Mouse (Mus musculus) cerebellum, postnatal 14 days (tissue): ENCODE results near the gene Emp3.
"Not testable (repeated sequence)": the region's sequence is repeated elsewhere in the genome, so short reads cannot be mapped to it uniquely, and the experiment has no call there.

Experiments used
- DNase-seq, 2 experiments: peaks; one replicate each; pipeline ENCODE4 v3.0.0; 2021; ENCODE audit warnings: mixed read lengths in 2 of 2

Emp3 gene

GRCm38 (mm10) chr7:45921242-45921621 lies at the start of gene Emp3:
Gene Emp3 (minus strand): TSS chr7:45921404.
- DNase-seq = no peak

GRCm38 (mm10) chr7:45956611-45957010 lies 35.4 kb upstream of the Emp3 start:
- no peak for DNase-seq

GRCm38 (mm10) chr7:45949061-45949460 lies 27.9 kb upstream of the Emp3 start:
- no peak for DNase-seq

- peak in 1 of 2 experiments; percentile 34 for DNase-seq
Observed at GRCm38 (mm10) chr7:45943280-45943679, 22.1 kb upstream of the Emp3 start.

GRCm38 (mm10) chr7:45941986-45942385 lies 20.8 kb upstream of the Emp3 start:
- DNase-seq = no peak

- DNase-seq = no peak
Observed at GRCm38 (mm10) chr7:45939836-45940235, 18.6 kb upstream of the Emp3 start.

GRCm38 (mm10) chr7:45935114-45935513 lies 13.9 kb upstream of the Emp3 start:
- DNase-seq = peak; percentile 78 to 85

- DNase-seq = not testable (repeated sequence)
Observed at GRCm38 (mm10) chr7:45933766-45934165, 12.6 kb upstream of the Emp3 start.

- no peak for DNase-seq
Observed at GRCm38 (mm10) chr7:45929688-45930087, 8.5 kb upstream of the Emp3 start.

GRCm38 (mm10) chr7:45928626-45929295 lies 7.6 kb upstream of the Emp3 start:
- DNase-seq = peak; percentile 28 to 43

GRCm38 (mm10) chr7:45924429-45924816 lies 3.2 kb upstream of the Emp3 start:
- peak in 1 of 2 experiments; percentile 23 for DNase-seq

- peak; percentile 38 to 55 for DNase-seq
Observed at GRCm38 (mm10) chr7:45923762-45924428, 2.7 kb upstream of the Emp3 start, which contains the start of gene Ccdc114. Gene Ccdc114 (plus strand): TSS chr7:45924072.

- peak; percentile 90 to 92 for DNase-seq
Observed at GRCm38 (mm10) chr7:45922928-45923761, 1.9 kb upstream of the Emp3 start.

GRCm38 (mm10) chr7:45921950-45922600 lies 871 bp upstream of the Emp3 start:
- no peak for DNase-seq

GRCm38 (mm10) chr7:45920583-45921241 lies 492 bp downstream of the Emp3 start:
- DNase-seq = no peak

- DNase-seq = no peak
Observed at GRCm38 (mm10) chr7:45919761-45920160, 1.4 kb downstream of the Emp3 start.

- no peak for DNase-seq
Observed at GRCm38 (mm10) chr7:45919083-45919671, 2.0 kb downstream of the Emp3 start.

- no peak for DNase-seq
Observed at GRCm38 (mm10) chr7:45917926-45918325, 3.3 kb downstream of the Emp3 start.

GRCm38 (mm10) chr7:45917004-45917704 lies 4.0 kb downstream of the Emp3 start:
- no peak for DNase-seq

- DNase-seq = peak; percentile 31 to 57
Observed at GRCm38 (mm10) chr7:45916056-45917003, 4.9 kb downstream of the Emp3 start.
